Mouse (Mus musculus) MEL (cell line): Measurements from ENCODE around the gene Ctnnd2. TPM values are rescaled to one million over a fixed set of nuclear protein-coding genes. Genes with fewer than 3 reads are reported as not detected.

Experiments
- DNase-seq: peaks from one replicate; pipeline ENCODE4 v3.0.0; 2011; ENCODE audit warnings: low read depth, low spot score
- H3K27ac ChIP-seq: 2 replicates; pipeline ENCODE4 v1.5.1; 2012; ENCODE audit warnings: low read depth, mild to moderate bottlenecking, control low read depth, low read length, moderate library complexity; ENCODE audit not compliant: control insufficient read depth
- H3K27me3 ChIP-seq, 2 experiments: fragments of 150-350 bp in 1 of 2; sonication (generic) in 1 of 2; 2 replicates each; pipeline ENCODE4 v1.6.1; 2012; ENCODE audit warnings: low read length in 2 of 2, mild to moderate bottlenecking in 2 of 2, improper control_type of control experiment in 1 of 2, moderate library complexity in 1 of 2; ENCODE audit not compliant: insufficient read depth in 2 of 2, control insufficient read depth in 1 of 2
- H3K36me3 ChIP-seq, 2 experiments: 2 replicates each; pipeline ENCODE4 v1.6.1; 2012 to 2014; ENCODE audit warnings: low read length in 2 of 2, improper control_type of control experiment in 1 of 2, inconsistent platforms in 1 of 2, mild to moderate bottlenecking in 1 of 2; ENCODE audit not compliant: insufficient read depth in 2 of 2, control insufficient read depth in 1 of 2
- H3K4me1 ChIP-seq, 2 experiments: fragments of 150-350 bp in 1 of 2; sonication (generic) in 1 of 2; 2 replicates each; pipeline ENCODE4 v1.6.1; 2012; ENCODE audit warnings: low read length in 2 of 2, improper control_type of control experiment in 1 of 2, mild to moderate bottlenecking in 1 of 2; ENCODE audit not compliant: insufficient read depth in 2 of 2, control insufficient read depth in 1 of 2
- H3K4me3 ChIP-seq, 2 experiments: fragments of 150-350 bp in 1 of 2; sonication (generic) in 1 of 2; 2 replicates each; pipeline ENCODE4 v1.5.1; 2012; ENCODE audit warnings: low read depth in 2 of 2, low read length in 2 of 2, mild to moderate bottlenecking in 2 of 2, moderate library complexity in 2 of 2, control low read depth in 1 of 2, improper control_type of control experiment in 1 of 2; ENCODE audit not compliant: control insufficient read depth in 1 of 2, insufficient read depth in 1 of 2
- H3K79me2 ChIP-seq: 2 replicates; pipeline ENCODE4 v1.6.1; 2012; ENCODE audit warnings: mild to moderate bottlenecking, low read length, moderate library complexity; ENCODE audit not compliant: control insufficient read depth, poor library complexity, insufficient read depth
- H3K9ac ChIP-seq: 2 replicates; pipeline ENCODE4 v1.6.1; 2012; ENCODE audit warnings: low read depth, mild to moderate bottlenecking, control low read depth, low read length, moderate library complexity; ENCODE audit not compliant: control insufficient read depth, poor library complexity, severe bottlenecking
- H3K9me3 ChIP-seq: fragments of 150-350 bp; sonication (generic); replicated peaks from 2 replicates; pipeline ENCODE4 v1.6.1; 2012; ENCODE audit warnings: mild to moderate bottlenecking, low read length, improper control_type of control experiment, moderate library complexity; ENCODE audit not compliant: insufficient read depth
- EP300 ChIP-seq, 2 experiments: IDR thresholded peaks; 2 replicates each; pipeline ENCODE4 v1.6.1; 2011; ENCODE audit warnings: improper control_type of control experiment in 2 of 2, low read length in 2 of 2, low read depth in 1 of 2, mild to moderate bottlenecking in 1 of 2
- GABPA ChIP-seq: IDR thresholded peaks from 2 replicates; pipeline ENCODE4 v1.6.1; 2012; ENCODE audit warnings: low read depth, mild to moderate bottlenecking, inconsistent platforms, low read length, improper control_type of control experiment, moderate library complexity
- HCFC1 ChIP-seq: IDR thresholded peaks from 2 replicates; pipeline ENCODE4 v1.6.1; 2012; ENCODE audit warnings: low read depth, mild to moderate bottlenecking, inconsistent platforms, low read length, improper control_type of control experiment, moderate library complexity
- JUND ChIP-seq: IDR thresholded peaks from 2 replicates; pipeline ENCODE4 v1.6.1; 2011; ENCODE audit warnings: low read depth, mild to moderate bottlenecking, improper control_type of control experiment, low read length
- KAT2A ChIP-seq: conservative IDR thresholded peaks from 2 replicates; pipeline ENCODE4 v1.6.1; 2012; ENCODE audit warnings: low read depth, low read length, improper control_type of control experiment, inconsistent platforms
- MEF2A ChIP-seq: IDR thresholded peaks from 2 replicates; pipeline ENCODE4 v1.6.1; 2014; ENCODE audit warnings: low read depth, mild to moderate bottlenecking, inconsistent platforms, low read length, improper control_type of control experiment; ENCODE audit not compliant: poor library complexity, insufficient replicate concordance, severe bottlenecking; ENCODE audit errors: extremely low read depth
- MXI1 ChIP-seq: IDR thresholded peaks from 2 replicates; pipeline ENCODE4 v1.6.1; 2011; ENCODE audit warnings: mild to moderate bottlenecking, low read depth, low read length, improper control_type of control experiment
- MYC ChIP-seq: IDR thresholded peaks from 2 replicates; pipeline ENCODE4 v1.6.1; 2011; ENCODE audit warnings: low read depth, mild to moderate bottlenecking, low read length, improper control_type of control experiment, moderate library complexity
- POLR2AphosphoS2 ChIP-seq: IDR thresholded peaks from 2 replicates; pipeline ENCODE4 v1.6.1; 2011; ENCODE audit warnings: low read length, improper control_type of control experiment
- RAD21 ChIP-seq: IDR thresholded peaks from 2 replicates; pipeline ENCODE4 v1.6.1; 2011; ENCODE audit warnings: mild to moderate bottlenecking, low read depth, low read length, improper control_type of control experiment
- RCOR1 ChIP-seq: IDR thresholded peaks from 2 replicates; pipeline ENCODE4 v1.6.1; 2012; ENCODE audit warnings: low read depth, mild to moderate bottlenecking, inconsistent platforms, low read length, improper control_type of control experiment
- TAL1 ChIP-seq: IDR thresholded peaks from 2 replicates; pipeline ENCODE4 v1.6.1; 2012; ENCODE audit warnings: mild to moderate bottlenecking, inconsistent platforms, low read length, moderate library complexity, mixed read lengths
- TBP ChIP-seq: IDR thresholded peaks from 2 replicates; pipeline ENCODE4 v1.8.0; 2011; ENCODE audit warnings: low read depth, low read length, improper control_type of control experiment
- USF1 ChIP-seq: IDR thresholded peaks from 2 replicates; pipeline ENCODE4 v1.6.1; 2014; ENCODE audit warnings: low read depth, mild to moderate bottlenecking, inconsistent platforms, low read length, improper control_type of control experiment, moderate library complexity
- ZC3H11A ChIP-seq: IDR thresholded peaks from 2 replicates; pipeline ENCODE4 v1.6.1; 2012; ENCODE audit warnings: low read depth, mild to moderate bottlenecking, inconsistent platforms, low read length, improper control_type of control experiment
- ZMIZ1 ChIP-seq: IDR thresholded peaks from 2 replicates; pipeline ENCODE4 v1.6.1; 2012; ENCODE audit warnings: low read depth, mild to moderate bottlenecking, inconsistent platforms, low read length, improper control_type of control experiment, moderate library complexity
- polyA plus RNA-seq, 2 experiments: library from polyadenylated mRNA; stranded (reverse) in 1 of 2; unstranded in 1 of 2; fragments of >175 nt in 1 of 2; fragments of >200 nt in 1 of 2; gene quantifications; 2 replicates each; pipeline versions ENCODE4 v1.2.1 to v1.2.4; 2012; ENCODE audit warnings: low replicate concordance in 2 of 2, low read depth in 1 of 2; ENCODE audit not compliant: insufficient read length in 2 of 2, insufficient read depth in 1 of 2, missing spikeins in 1 of 2
- total RNA-seq: library from RNA; depleted of rRNA; stranded (reverse); fragments of 300-350 nt; gene quantifications from 2 replicates; pipeline ENCODE4 v1.2.3, GENCODE M21; 2012

The Ctnnd2 gene
- total and polyA plus RNA-seq, 3 experiments = 0.03 TPM; not detected in 2

DNA sequence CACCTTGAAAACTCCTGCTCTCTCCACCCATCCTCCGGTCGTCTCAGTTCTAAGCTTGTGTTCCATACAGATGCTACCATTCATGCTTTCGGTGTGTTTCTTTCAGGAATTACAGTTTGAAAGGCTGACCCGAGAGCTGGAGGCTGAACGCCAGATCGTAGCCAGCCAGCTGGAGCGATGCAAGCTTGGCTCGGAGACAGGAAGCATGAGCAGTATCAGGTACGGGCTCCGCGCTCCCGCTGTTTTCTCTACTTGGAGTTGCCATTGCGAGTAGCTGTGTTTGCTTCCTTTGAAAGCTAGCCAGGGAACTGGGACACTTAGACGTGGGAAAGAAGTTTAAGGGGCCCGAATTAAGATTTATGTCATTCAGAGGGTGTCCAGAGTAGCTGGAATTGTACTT, 308.3 kb downstream of the Ctnnd2 start:
- Histone ChIP-seq H3K4me3 (no peak overlapping the region), H3K27ac (no peak overlapping the region), H3K36me3 (no peaks in the 10 kb centered on the region), H3K9ac (no peak overlapping the region), H3K79me2 (no peaks in the 10 kb centered on the region), H3K4me1 (no peaks in the 10 kb centered on the region), H3K27me3 (no peaks in the 10 kb centered on the region), H3K9me3 (no peaks in the 10 kb centered on the region)
- TF ChIP-seq HCFC1 (no peak), TAL1 (no peak), ZMIZ1 (no peak), GABPA (no peak), MEF2A (no peak), TBP (no peak)
- DNase-seq = no peak

- Histone ChIP-seq H3K27me3 (no peaks in the 10 kb centered on the region), H3K36me3 (no peaks in the 10 kb centered on the region), H3K9me3 (no peaks in the 10 kb centered on the region), H3K4me1 (no peaks in the 10 kb centered on the region), H3K79me2 (no peaks in the 10 kb centered on the region), H3K9ac (no peak overlapping the region), H3K27ac (no peak overlapping the region), H3K4me3 (no peak overlapping the region)
- no peak for DNase-seq
- TF ChIP-seq KAT2A = no peak
- no peak for TF ChIP-seq ZC3H11A
- no peak for TF ChIP-seq TAL1
- no peak for TF ChIP-seq MXI1
Measured at GRCm38 (mm10) chr15:30506476-30506875, 334.1 kb downstream of the Ctnnd2 start.

GRCm38 (mm10) chr15:30512467-30512866, 340.1 kb downstream of the Ctnnd2 start:
- no peaks in the 10 kb centered on the region for H3K79me2 ChIP-seq
- no peak for DNase-seq
- no peak for TF ChIP-seq ZC3H11A
- no peak for TF ChIP-seq POLR2AphosphoS2
- TF ChIP-seq MYC = no peak
- no peak for TF ChIP-seq RAD21
- TF ChIP-seq EP300 (IDR thresholded peaks at IDR 0.05; ENCODE audit: low read depth in 1 of 2, low read length in 2 of 2) = no peak
- TF ChIP-seq USF1 = no peak
- no peak for TF ChIP-seq JUND
- TF ChIP-seq RCOR1 = no peak
- TF ChIP-seq, all 39 proteins: peak for 0

More at GRCm38 (mm10) chr15:30512467-30512866, 340.1 kb downstream of the Ctnnd2 start:
- Histone ChIP-seq H3K27me3 (no peaks in the 10 kb centered on the region), H3K9ac (no peak overlapping the region), H3K9me3 (no peaks in the 10 kb centered on the region), H3K36me3 (no peaks in the 10 kb centered on the region), H3K27ac (no peak overlapping the region), H3K4me3 (no peak overlapping the region), H3K4me1 (no peaks in the 10 kb centered on the region)
